Mouse (Mus musculus) testis, adult 2 months (tissue): ENCODE results near the gene Rgs8. TPM values are rescaled to one million over a fixed set of nuclear protein-coding genes. Genes with fewer than 3 reads are reported as not detected.

Experiments used
- H3K27ac ChIP-seq: fragments of 200-500 bp; 2 replicates; pipeline ENCODE4 v1.5.1; 2012; ENCODE audit warnings: low read depth, low read length; ENCODE audit not compliant: control insufficient read depth, insufficient read depth
- H3K27me3 ChIP-seq: fragments of 200-500 bp; 2 replicates; pipeline ENCODE4 v1.6.1; 2012; ENCODE audit warnings: mild to moderate bottlenecking, low read length, moderate library complexity; ENCODE audit not compliant: control insufficient read depth, insufficient read depth
- H3K36me3 ChIP-seq: fragments of 200-500 bp; 2 replicates; pipeline ENCODE4 v1.6.1; 2012; ENCODE audit warnings: mild to moderate bottlenecking, low read length; ENCODE audit not compliant: control insufficient read depth, insufficient read depth
- H3K4me1 ChIP-seq: fragments of 200-500 bp; 2 replicates; pipeline ENCODE4 v1.6.1; 2012; ENCODE audit warnings: low read length; ENCODE audit not compliant: control insufficient read depth, insufficient read depth
- H3K4me3 ChIP-seq: fragments of 200-500 bp; 2 replicates; pipeline ENCODE4 v1.5.1; 2012; ENCODE audit warnings: low read depth, mild to moderate bottlenecking, low read length, moderate library complexity, mixed read lengths; ENCODE audit not compliant: control insufficient read depth
- CTCF ChIP-seq: fragments of 200-500 bp; IDR thresholded peaks from 2 replicates; pipeline ENCODE4 v1.5.1; 2012; ENCODE audit warnings: low read depth, mild to moderate bottlenecking, inconsistent platforms, low read length, moderate library complexity; ENCODE audit not compliant: control insufficient read depth, insufficient read depth, insufficient replicate concordance
- POLR2A ChIP-seq: fragments of 200-500 bp; IDR thresholded peaks from 2 replicates; pipeline ENCODE4 v1.6.1; 2012; ENCODE audit warnings: low read depth, mild to moderate bottlenecking, inconsistent platforms, low read length, moderate library complexity; ENCODE audit not compliant: control insufficient read depth
- polyA plus RNA-seq: library from polyadenylated mRNA; depleted of rRNA; stranded (reverse); fragments of >200 nt; gene quantifications from 2 replicates; pipeline ENCODE4 v1.2.3, GENCODE M21; 2012

The Rgs8 gene
- polyA plus RNA-seq, 1 experiment: 0.06 TPM

DNA sequence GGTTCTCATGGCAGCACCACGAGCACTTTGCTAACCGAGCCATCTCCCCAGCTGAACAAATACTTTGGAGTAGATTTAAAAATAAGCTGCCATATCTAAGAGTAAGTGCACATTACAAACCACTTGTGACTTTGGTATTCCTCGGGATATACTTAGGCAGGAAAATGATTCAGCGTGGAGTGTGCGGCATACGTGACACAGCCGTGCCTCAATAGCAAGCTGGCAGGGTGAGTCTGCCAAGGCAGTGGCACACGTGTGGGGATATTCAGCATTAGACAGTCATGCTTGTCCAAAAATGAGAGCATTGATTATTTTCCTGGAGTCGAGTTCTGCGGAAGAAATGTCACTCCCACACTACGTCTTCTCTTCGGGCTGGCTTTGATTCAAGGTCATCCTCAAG is 21.1 kb downstream of the Rgs8 start:
- Histone ChIP-seq H3K4me3 (no peak overlapping the region), H3K27me3 (no peaks in the 10 kb centered on the region), H3K4me1 (no peaks in the 10 kb centered on the region), H3K27ac (no peak overlapping the region), H3K36me3 (no peaks in the 10 kb centered on the region)
- no peak for TF ChIP-seq CTCF
- no peak for TF ChIP-seq POLR2A

DNA sequence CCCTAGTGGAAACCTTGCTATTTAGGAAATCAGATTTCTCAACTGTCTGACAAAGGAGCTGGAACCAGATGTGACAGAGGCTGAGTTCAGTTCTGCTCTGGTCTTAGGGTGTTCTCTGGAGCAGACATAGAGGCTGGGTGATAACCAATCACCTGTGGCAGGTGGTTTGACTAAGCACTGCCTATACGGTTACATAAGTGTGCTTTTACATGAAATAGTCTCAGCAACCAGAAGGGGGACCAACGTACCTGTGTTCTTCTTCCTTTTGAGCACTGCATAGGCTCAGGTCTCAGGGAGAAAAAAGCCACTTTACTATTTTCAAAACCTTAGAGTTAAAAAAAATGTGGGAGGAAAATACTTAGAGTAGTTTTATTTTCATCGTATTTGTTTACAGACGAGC is 22.8 kb downstream of the Rgs8 start:
- no peaks in the 10 kb centered on the region for H3K36me3 ChIP-seq
- TF ChIP-seq CTCF (no peak), POLR2A (no peak)

GRCm38 (mm10) chr1:153677635-153678034 is 24.8 kb downstream of the Rgs8 start:
- Histone ChIP-seq H3K27me3 (no peaks in the 10 kb centered on the region), H3K36me3 (no peaks in the 10 kb centered on the region), H3K4me1 (peaks cover 5% of the 10 kb centered on the region), H3K4me3 (no peak overlapping the region), H3K27ac (no peak overlapping the region)
- TF ChIP-seq POLR2A (no peak), CTCF (no peak)

More for the DNA sequence above, 22.8 kb downstream of the Rgs8 start:
- Histone ChIP-seq H3K4me3 (no peak overlapping the region), H3K4me1 (peaks cover 3% of the 10 kb centered on the region), H3K27ac (no peak overlapping the region), H3K27me3 (no peaks in the 10 kb centered on the region)

DNA sequence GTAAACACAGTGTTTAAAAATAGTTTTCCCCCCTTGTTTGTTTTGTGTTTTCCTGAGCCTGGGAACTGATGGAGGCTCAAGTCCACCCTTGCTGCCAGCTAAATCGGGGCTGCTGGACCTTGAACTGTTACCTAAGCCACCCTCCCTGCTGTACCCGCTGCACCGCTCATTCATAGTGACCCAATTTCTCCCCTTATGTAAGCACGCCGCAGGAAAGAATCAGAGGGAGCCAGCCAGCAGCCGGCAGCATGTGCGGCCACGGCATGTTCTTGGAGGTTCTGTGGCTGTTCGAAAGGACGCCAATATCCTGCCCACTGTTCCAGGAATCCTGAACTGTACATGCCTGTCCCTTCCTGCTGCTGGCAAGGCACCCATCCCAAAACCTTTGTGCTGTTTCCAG is 26.3 kb downstream of the Rgs8 start:
- H3K4me1 ChIP-seq: peaks cover 5% of the 10 kb centered on the region
- TF ChIP-seq CTCF: no peak
- no peak for TF ChIP-seq POLR2A
- no peaks in the 10 kb centered on the region for H3K27me3 ChIP-seq
- no peaks in the 10 kb centered on the region for H3K36me3 ChIP-seq
- no peak overlapping the region for H3K4me3 ChIP-seq
- no peak overlapping the region for H3K27ac ChIP-seq

DNA sequence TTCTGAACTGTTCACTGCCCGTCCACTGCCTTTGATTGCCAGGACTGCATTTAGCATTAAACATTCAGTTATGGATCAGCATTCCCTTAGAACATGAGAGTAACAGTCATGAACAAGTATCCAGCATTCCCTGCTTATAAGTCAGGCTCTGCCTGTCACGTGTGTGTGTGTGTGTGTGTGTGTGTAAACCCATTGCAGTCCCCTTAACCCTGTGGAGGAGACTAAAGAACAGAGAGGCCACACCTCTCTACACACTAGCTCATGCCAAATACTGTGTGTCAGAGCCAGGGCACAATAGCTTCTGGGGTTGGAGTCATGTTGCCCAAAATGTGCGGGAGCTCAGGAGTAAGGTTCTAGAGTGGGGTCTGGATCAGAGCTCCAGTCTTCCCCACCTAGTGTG is 26.8 kb downstream of the Rgs8 start:
- TF ChIP-seq CTCF (no peak), POLR2A (no peak)
- Histone ChIP-seq H3K4me1 (peaks cover 5% of the 10 kb centered on the region), H3K27me3 (no peaks in the 10 kb centered on the region), H3K36me3 (no peaks in the 10 kb centered on the region), H3K4me3 (no peak overlapping the region), H3K27ac (no peak overlapping the region)

DNA sequence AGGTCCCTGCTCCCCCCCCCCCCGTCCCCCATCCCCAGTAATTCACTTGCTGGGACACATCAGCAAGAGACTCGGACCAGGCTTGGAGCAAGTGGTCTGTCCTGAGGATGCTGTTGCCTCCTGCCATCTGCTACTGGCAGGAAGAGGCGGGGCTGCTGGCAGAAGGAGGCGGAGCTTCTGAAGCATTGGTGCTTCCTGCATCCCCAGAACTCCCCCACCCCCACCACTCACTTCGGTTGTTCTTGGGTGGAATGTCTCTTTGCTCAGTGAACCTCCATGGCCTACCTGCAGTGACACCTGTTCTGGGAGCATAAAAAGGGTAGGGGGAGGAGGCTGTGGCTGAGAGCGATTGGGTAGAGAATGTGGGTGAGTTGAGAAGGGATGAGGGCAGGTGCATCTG is 27.5 kb downstream of the Rgs8 start:
- Histone ChIP-seq H3K27ac (no peak overlapping the region), H3K4me1 (peaks cover 5% of the 10 kb centered on the region), H3K27me3 (no peaks in the 10 kb centered on the region), H3K36me3 (no peaks in the 10 kb centered on the region), H3K4me3 (no peak overlapping the region)
- no peak for TF ChIP-seq CTCF
- no peak for TF ChIP-seq POLR2A

DNA sequence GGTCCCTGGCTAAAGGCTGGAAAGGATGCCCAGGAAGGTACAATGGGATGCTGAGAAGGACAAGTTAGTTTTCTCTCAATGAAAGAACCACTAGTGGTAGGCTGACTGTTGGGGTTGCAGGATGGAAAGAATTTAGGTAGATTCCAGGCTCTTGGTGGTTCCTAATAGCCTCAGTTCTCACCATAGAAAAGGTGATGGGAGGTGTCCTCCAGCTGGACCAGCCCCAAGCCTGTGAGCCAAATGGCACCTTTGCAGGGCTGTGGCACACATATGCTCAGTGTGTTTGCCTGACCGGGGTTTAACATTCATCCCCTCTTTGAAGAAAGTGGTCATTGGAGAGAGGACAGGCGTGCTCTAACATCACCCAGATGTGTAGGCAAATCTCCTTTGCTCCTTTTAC is 28.2 kb downstream of the Rgs8 start:
- Histone ChIP-seq H3K36me3 (no peaks in the 10 kb centered on the region), H3K4me3 (no peak overlapping the region), H3K27ac (no peak overlapping the region), H3K27me3 (no peaks in the 10 kb centered on the region), H3K4me1 (peaks cover 5% of the 10 kb centered on the region)
- TF ChIP-seq CTCF (no peak), POLR2A (no peak)

- no peak overlapping the region for H3K27ac ChIP-seq
- H3K4me3 ChIP-seq: no peak overlapping the region
- TF ChIP-seq POLR2A (no peak), CTCF (no peak)
- no peaks in the 10 kb centered on the region for H3K27me3 ChIP-seq
- no peaks in the 10 kb centered on the region for H3K36me3 ChIP-seq
- H3K4me1 ChIP-seq: peaks cover 5% of the 10 kb centered on the region
These were observed 30.4 kb downstream of the Rgs8 start for GRCm38 (mm10) chr1:153683190-153683589.
